Mouse (Mus musculus) heart, embryonic 12.5 days (tissue): ENCODE data around the gene Stx4a. TPM values are rescaled to one million over a fixed set of nuclear protein-coding genes. Genes with fewer than 3 reads are reported as not detected.
A peak's percentile ranks its signal among the peaks of the same experiment; 100 is the strongest.
"Not testable (repeated sequence)": the region's sequence is repeated elsewhere in the genome, so short reads cannot be mapped to it uniquely, and the experiment has no call there.

Experiments used
- ATAC-seq: fragments of 200-750 bp; cut with Nextera tagmentation; 2 replicates; pipeline ENCODE4 v1.8.0; 2017; ENCODE audit warnings: moderate TSS enrichment, moderate library complexity; ENCODE audit not compliant: insufficient number of reproducible peaks, low FRiP score
- H3K27ac ChIP-seq: fragments of 300-500 bp; sonication (generic); 2 replicates; pipeline ENCODE4 v1.5.1; 2016; ENCODE audit warnings: mild to moderate bottlenecking, moderate library complexity; ENCODE audit not compliant: poor library complexity, severe bottlenecking
- H3K27me3 ChIP-seq: fragments of 300-500 bp; sonication (generic); replicated peaks from 2 replicates; pipeline ENCODE4 v1.6.1; 2016; ENCODE audit warnings: mild to moderate bottlenecking, moderate library complexity
- H3K36me3 ChIP-seq: fragments of 300-500 bp; sonication (generic); 2 replicates; pipeline ENCODE4 v1.6.1; 2016; ENCODE audit warnings: mild to moderate bottlenecking, moderate library complexity
- H3K4me1 ChIP-seq: fragments of 300-500 bp; sonication (generic); replicated peaks from 2 replicates; pipeline ENCODE4 v1.6.1; 2016; ENCODE audit warnings: mild to moderate bottlenecking
- H3K4me2 ChIP-seq: fragments of 300-500 bp; sonication (generic); 2 replicates; pipeline ENCODE4 v1.6.1; 2016; ENCODE audit warnings: mild to moderate bottlenecking, moderate library complexity
- H3K4me3 ChIP-seq: fragments of 300-500 bp; sonication (generic); 2 replicates; pipeline ENCODE4 v1.5.1; 2016; ENCODE audit warnings: mild to moderate bottlenecking
- H3K9ac ChIP-seq: fragments of 300-500 bp; sonication (generic); 2 replicates; pipeline ENCODE4 v1.6.1; 2016; ENCODE audit warnings: mild to moderate bottlenecking, moderate library complexity
- H3K9me3 ChIP-seq: fragments of 300-500 bp; sonication (generic); replicated peaks from 2 replicates; pipeline ENCODE4 v1.6.1; 2016; ENCODE audit warnings: mild to moderate bottlenecking, moderate library complexity
- WGBS: fragments of 180-500 bp; shearing (Covaris S2); methylation state at CpG from one replicate; pipeline ENCODE4 v1.1.7; 2016; 5-methylcytosine and 5-hydroxymethylcytosine counted together
- polyA plus RNA-seq: library from polyadenylated mRNA; unstranded; fragments of >200 nt; fragmentation: Nextera tagmentation; extraction: Ambion mirVana; gene quantifications from 2 replicates; pipeline ENCODE4 v1.2.1, GENCODE M21; 2016

Stx4a gene
- polyA plus RNA-seq, 1 experiment from 2014 or later: 44.7 TPM

GRCm38 (mm10) chr7:127815116-127815665 lies 8.9 kb upstream of the Stx4a start:
- H3K4me1 ChIP-seq: 0 out of 2 replicates have a peak, but pooled peaks cover 2% of the 10 kb centered on the region
- no peaks in the 10 kb centered on the region for H3K36me3 ChIP-seq
- no peak for ATAC-seq
- 89% methylated on average over 15 of the region's 15 CpGs for WGBS
- no peaks in the 10 kb centered on the region for H3K9me3 ChIP-seq
- no peak overlapping the region for H3K4me2 ChIP-seq
- no peak overlapping the region for H3K9ac ChIP-seq
- H3K4me3 ChIP-seq: no peak overlapping the region
- H3K27ac ChIP-seq: no peak overlapping the region
- no peaks in the 10 kb centered on the region for H3K27me3 ChIP-seq

DNA sequence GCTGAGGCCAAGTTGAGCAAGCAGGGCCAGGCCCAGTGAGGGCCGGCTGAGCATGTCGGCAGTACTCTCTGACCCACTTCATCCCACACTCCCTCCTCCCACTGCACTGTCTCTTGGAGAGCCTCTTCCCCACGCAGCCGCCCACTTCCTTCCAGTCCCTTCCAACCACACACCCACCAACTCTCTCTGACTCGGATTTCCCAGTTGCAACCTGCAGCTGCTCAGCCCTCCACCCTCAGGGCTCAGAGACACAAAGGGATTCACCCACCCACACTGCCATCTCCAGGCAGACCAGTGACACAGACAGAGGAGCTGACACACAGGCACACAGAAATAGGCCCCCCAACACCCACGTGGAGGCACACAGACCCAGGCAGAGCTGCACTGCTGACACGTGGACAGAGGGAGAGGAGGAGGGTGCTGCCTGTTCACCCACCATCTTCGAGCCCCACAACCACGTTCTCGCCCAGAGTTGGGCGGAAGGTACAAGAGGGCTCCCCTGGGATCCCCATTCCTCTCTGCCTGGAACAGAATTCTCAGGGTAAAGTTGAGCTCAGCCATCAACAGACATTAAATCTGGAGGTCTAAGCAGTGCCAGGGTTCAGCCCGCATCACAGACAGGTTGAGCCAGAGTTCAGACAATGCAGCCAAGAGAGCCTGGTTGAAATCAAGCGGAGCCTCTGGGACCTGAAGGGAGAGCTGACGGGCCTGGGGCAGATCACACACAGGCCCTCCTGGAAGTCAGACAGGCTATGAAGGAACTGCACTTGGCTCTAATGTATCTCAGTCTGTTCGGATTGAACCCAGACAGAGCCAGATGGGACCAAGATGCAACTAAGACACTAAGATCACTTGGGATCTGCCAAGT lies 7.9 kb upstream of the Stx4a start:
- H3K9me3 ChIP-seq: no peaks in the 10 kb centered on the region
- peak overlapping the region; percentile 4; the same call in 1 of the 2 replicates for H3K9ac ChIP-seq
- 0 out of 2 replicates have a peak, but pooled peaks cover 2% of the 10 kb centered on the region for H3K4me1 ChIP-seq
- 59% methylated on average over 15 of the region's 15 CpGs for WGBS
- no peaks in the 10 kb centered on the region for H3K36me3 ChIP-seq
- H3K4me3 ChIP-seq: no peak overlapping the region
- H3K4me2 ChIP-seq: no peak overlapping the region
- H3K27ac ChIP-seq: no peak overlapping the region
- ATAC-seq: no peak; the same call in 1 of the 2 replicates
- H3K27me3 ChIP-seq: no peaks in the 10 kb centered on the region

DNA sequence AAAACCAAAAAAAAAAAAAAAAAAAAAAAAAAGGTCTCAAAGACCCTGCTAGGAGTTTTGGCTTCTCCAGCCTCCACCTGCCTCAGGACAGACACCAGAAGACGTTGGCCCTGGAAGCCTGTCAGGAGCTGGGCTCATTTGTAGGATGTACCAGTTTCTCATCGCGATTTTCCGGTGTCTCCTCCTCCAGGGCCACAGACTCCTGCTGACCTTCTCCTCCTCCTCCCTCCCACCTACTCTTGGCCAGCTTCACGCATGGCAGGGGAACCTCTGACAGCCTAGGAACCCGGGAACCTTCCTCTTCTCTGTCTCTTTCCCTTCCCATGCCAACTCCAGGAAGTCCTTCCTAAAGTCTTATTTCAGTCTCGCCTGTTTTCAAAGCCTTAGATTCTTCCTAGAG lies 7.0 kb upstream of the Stx4a start:
- Histone ChIP-seq H3K4me3 (no peak overlapping the region), H3K4me2 (no peak overlapping the region), H3K27ac (no peak overlapping the region), H3K9ac (no peak overlapping the region), H3K36me3 (no peaks in the 10 kb centered on the region), H3K9me3 (no peaks in the 10 kb centered on the region), H3K27me3 (no peaks in the 10 kb centered on the region), H3K4me1 (0 out of 2 replicates have a peak, but pooled peaks cover 2% of the 10 kb centered on the region)
- ATAC-seq: no peak
- WGBS: 72% methylated on average over 7 of the region's 7 CpGs

GRCm38 (mm10) chr7:127817776-127818175 lies 6.3 kb upstream of the Stx4a start:
- WGBS: 86% methylated on average over 5 of the region's 5 CpGs
- no peak for ATAC-seq
- no peak overlapping the region for H3K9ac ChIP-seq
- H3K9me3 ChIP-seq: no peaks in the 10 kb centered on the region
- H3K4me2 ChIP-seq: no peak overlapping the region
- H3K27ac ChIP-seq: no peak overlapping the region
- no peak overlapping the region for H3K4me3 ChIP-seq
- H3K4me1 ChIP-seq: 0 out of 2 replicates have a peak, but pooled peaks cover 2% of the 10 kb centered on the region
- H3K36me3 ChIP-seq: no peaks in the 10 kb centered on the region
- H3K27me3 ChIP-seq: no peaks in the 10 kb centered on the region

GRCm38 (mm10) chr7:127820836-127821509 lies 3.1 kb upstream of the Stx4a start:
- H3K9me3 ChIP-seq: no peaks in the 10 kb centered on the region
- 62% methylated on average over 13 of the region's 13 CpGs for WGBS
- no peaks in the 10 kb centered on the region for H3K36me3 ChIP-seq
- H3K4me1 ChIP-seq: peaks cover 3% of the 10 kb centered on the region; the same call in 1 of the 2 replicates
- no peak overlapping the region for H3K27ac ChIP-seq
- no peak for ATAC-seq
- H3K4me2 ChIP-seq: no peak overlapping the region
- H3K9ac ChIP-seq: no peak overlapping the region
- H3K27me3 ChIP-seq: peaks cover 19% of the 10 kb centered on the region
- H3K4me3 ChIP-seq: no peak overlapping the region

- Histone ChIP-seq H3K4me1 (peaks cover 3% of the 10 kb centered on the region; the same call in 1 of the 2 replicates), H3K4me2 (no peak overlapping the region), H3K4me3 (no peak overlapping the region), H3K27ac (no peak overlapping the region), H3K36me3 (no peaks in the 10 kb centered on the region), H3K9me3 (no peaks in the 10 kb centered on the region), H3K9ac (no peak overlapping the region), H3K27me3 (peaks cover 23% of the 10 kb centered on the region)
- 85% methylated on average over 3 of the region's 3 CpGs for WGBS
- ATAC-seq: no peak
Measured at GRCm38 (mm10) chr7:127822494-127822893, 1.6 kb upstream of the Stx4a start.

GRCm38 (mm10) chr7:127823236-127824171 lies 590 bp upstream of the Stx4a start:
- peak overlapping the region; percentile 85 for H3K4me2 ChIP-seq
- no peaks in the 10 kb centered on the region for H3K36me3 ChIP-seq
- peaks cover 3% of the 10 kb centered on the region; the same call in 1 of the 2 replicates for H3K4me1 ChIP-seq
- H3K9ac ChIP-seq: peak overlapping the region; percentile 70
- H3K27me3 ChIP-seq: peaks cover 23% of the 10 kb centered on the region
- H3K4me3 ChIP-seq: peak overlapping the region; percentile 59
- ATAC-seq: 0 out of 2 replicates have a peak, but pooled peaks have one; percentile 15
- no peaks in the 10 kb centered on the region for H3K9me3 ChIP-seq
- H3K27ac ChIP-seq: no peak overlapping the region
- 67% methylated on average over 11 of the region's 11 CpGs for WGBS

GRCm38 (mm10) chr7:127835550-127835949 lies 11.5 kb downstream of the Stx4a start:
- WGBS: 75% methylated on average over 2 of the region's 2 CpGs

DNA sequence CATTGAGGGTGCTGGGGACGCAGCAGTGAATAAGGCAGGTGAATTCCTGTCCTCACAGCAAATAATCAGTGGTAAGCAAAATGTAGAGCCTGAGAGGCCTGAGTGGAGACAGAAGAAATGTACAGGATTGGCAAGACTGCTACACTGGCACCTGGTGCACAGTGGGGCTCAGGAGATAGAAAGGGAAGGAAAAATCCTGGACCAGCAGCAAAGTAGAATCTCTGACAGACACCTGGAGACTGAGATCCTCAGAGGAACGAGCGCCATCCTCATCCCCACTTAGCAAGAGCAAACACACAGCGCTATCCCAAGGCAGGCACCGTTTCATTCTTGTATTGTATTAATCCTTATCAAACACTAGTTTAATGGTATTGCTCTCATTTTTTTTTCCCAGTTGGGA lies 13.4 kb downstream of the Stx4a start:
- H3K36me3 ChIP-seq: no peaks in the 10 kb centered on the region
- no peak overlapping the region for H3K9ac ChIP-seq
- no peak overlapping the region for H3K4me2 ChIP-seq
- no peak overlapping the region for H3K27ac ChIP-seq
- no peak for ATAC-seq
- H3K4me1 ChIP-seq: peaks cover 5% of the 10 kb centered on the region
- H3K27me3 ChIP-seq: no peaks in the 10 kb centered on the region
- no peak overlapping the region for H3K4me3 ChIP-seq
- 85% methylated on average over 5 of the region's 5 CpGs for WGBS
- H3K9me3 ChIP-seq: no peaks in the 10 kb centered on the region

More at GRCm38 (mm10) chr7:127835550-127835949, 11.5 kb downstream of the Stx4a start:
- Histone ChIP-seq H3K9me3 (no peaks in the 10 kb centered on the region), H3K4me3 (no peak overlapping the region), H3K4me1 (no peaks in the 10 kb centered on the region), H3K9ac (no peak overlapping the region), H3K27me3 (no peaks in the 10 kb centered on the region), H3K36me3 (no peaks in the 10 kb centered on the region), H3K27ac (no peak overlapping the region), H3K4me2 (no peak overlapping the region)
- no peak for ATAC-seq

GRCm38 (mm10) chr7:127837878-127838277 lies 13.8 kb downstream of the Stx4a start:
- WGBS: 79% methylated on average over 4 of the region's 4 CpGs
- not testable (repeated sequence) for H3K36me3 ChIP-seq, H3K27ac ChIP-seq, ATAC-seq, H3K27me3 ChIP-seq, H3K9ac ChIP-seq, H3K4me2 ChIP-seq, H3K9me3 ChIP-seq, H3K4me3 ChIP-seq, H3K4me1 ChIP-seq
